Mouse (Mus musculus): ENCODE data around the gene Cd160.

Cd160 gene

DNA sequence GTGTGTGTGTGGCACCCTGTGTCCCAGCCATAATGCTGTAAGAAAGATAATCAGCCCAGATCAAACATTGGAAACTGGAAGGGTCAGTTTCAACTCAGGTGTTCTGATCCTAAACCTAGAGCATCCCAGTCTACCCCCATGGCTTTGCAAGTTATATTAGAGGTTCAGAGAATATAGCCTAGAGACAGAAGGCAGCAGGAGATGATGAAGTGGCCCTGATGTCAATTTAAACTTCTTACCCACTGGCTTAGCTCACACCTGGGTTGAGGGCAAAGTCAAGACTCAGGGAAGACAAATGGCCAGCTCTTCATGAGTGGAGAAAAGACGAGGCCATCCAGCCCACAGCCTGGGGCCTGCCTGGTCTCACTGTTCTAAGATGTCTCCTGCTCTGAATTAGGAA, at the start of gene Cd160, which contains the start of gene Pdzk1:
Cd160 (minus strand) TSS at position 368 of the 400 bp plus-strand sequence.
Pdzk1 (plus strand) TSS at position 301 of the 400 bp plus-strand sequence.
- DNase-seq = no peak

DNA sequence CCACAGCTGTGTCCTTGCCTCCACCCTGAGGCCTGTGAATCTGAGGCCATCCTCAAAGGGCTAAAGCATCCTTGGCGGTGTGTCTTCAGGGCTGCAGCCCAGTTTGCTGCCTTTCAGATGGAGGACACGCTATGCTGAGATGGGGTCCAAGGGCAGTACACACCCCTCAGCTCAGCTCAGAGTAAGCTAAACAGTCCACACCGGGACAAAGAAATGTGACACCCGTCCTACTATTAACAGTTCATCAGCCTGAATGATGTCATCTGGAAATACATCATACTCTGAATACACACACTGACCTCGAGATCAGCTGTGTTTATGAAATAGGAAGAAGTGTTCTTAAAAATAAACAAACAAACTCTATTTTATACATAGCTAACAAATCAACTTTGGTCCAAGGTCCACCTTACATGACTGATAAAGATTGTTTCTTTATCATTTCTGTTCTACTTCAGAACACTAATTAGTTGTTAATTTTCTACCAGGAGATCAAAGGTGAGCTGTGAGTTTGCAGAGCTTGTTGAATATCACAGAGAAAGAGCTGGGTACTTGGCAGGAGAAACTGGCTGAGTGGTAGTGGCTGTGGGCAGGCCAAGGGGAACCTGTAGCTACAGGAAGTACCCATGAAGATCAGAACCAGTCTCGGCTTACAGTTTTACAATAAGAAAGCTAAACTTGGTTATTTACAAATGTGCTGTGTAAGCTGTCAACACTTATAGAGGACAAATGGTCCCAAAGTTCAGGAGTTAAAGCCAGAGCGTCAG, 45.8 kb upstream of the Cd160 start:
- DNase-seq = no peak

DNA sequence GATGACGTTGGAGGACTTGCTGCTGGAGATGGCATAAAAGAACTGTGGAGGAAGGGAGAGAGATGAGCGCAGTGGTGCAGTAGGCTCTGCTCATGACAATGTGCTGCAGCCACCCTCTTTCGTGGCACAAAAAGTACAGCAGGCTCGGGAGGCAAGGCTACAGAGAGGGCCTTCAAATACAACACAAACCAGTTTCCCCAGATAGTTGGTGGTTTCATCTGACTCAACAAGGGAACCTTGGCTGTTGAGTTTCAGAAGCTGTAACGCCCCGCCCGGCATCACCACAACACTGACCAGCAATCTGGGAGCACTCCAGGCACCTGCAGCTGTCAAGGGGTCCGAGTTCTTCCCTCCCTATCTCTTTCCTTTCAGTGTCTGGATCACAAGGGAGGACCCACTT, 43.4 kb upstream of the Cd160 start:
- no peak for DNase-seq

GRCm38 (mm10) chr3:96871070-96871469, 41.9 kb upstream of the Cd160 start:
- DNase-seq = no peak

GRCm38 (mm10) chr3:96870270-96870669, 41.1 kb upstream of the Cd160 start:
- no peak for DNase-seq

DNA sequence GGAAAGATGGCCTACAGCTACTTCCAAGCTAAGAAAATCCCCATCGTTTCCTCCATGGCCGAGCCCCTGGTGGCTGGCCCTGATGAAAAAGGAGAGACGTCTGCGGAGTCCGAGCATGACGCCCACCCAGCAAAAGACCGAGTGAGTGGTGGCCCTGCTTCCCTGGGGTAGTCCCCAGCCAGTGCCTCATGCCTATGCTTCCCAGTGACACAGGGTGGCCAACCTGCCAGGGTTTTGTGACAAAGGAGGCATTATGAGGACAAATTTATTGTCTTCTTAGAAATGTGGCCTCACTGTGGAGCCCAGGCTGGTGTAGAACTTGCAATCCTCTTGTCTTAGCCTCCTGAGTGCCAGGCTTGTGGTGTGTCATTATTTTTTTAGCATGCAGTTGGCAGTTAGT, 39.9 kb upstream of the Cd160 start:
- DNase-seq = no peak

GRCm38 (mm10) chr3:96868566-96868965, 39.4 kb upstream of the Cd160 start:
- DNase-seq = no peak

DNA sequence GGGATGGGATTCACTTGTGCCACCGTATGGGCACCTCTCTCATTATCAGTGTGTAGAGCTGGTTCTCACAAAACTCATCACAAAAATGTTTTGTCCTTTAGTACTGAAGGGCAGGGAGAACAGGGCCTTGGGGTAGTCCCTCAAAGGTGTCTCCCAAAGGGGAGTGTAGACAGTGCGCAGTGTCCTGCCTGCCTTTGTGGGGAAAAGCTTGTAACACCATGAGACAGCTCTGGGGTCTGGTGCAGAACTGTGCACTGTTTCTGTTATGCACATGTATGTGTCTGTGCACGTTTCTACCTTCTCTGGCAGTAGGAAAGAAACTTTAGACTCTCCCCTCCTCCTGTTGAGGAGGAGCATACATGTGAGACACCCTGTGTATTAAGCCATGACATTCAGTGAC, 38.7 kb upstream of the Cd160 start:
- no peak for DNase-seq

- DNase-seq = no peak
Measured at GRCm38 (mm10) chr3:96860498-96860897, 31.3 kb upstream of the Cd160 start.

DNA sequence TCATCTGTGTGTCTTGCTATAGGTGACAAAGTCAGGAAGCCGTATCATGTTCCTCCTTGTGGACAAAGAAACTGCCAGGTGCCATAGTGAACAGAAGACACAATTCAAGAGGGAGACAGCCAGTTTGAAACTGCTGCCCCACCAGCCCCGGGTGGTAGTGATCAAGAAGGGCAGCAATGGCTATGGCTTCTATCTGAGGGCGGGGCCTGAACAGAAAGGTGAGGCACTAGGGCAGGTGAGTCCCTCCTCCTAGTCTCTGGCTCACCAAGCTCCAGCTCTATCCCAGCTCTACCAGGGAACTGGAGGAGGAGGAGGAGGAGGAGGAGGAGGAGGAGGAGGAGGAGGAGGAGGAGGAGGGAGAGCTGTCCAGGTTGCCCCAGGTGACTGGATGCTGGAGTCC, 26.7 kb upstream of the Cd160 start:
- DNase-seq = no peak

DNA sequence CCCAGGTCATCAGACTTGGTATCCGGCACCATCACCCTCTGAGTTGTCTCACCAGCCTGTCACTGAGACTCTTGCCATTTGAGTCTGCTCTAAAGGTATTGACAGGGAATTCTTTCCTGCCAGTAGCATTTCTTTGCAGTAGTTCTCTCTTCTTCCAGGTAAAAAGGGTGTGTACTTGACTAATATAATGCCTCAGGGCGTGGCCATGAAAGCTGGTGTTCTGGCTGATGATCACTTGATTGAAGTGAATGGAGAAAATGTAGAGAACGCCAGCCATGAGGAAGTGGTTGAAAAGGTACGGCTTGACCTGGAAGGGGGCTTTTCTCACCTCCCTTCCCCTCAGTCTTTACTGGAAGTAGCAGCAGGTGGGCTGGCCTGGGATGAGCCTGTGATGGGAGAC, 25.2 kb upstream of the Cd160 start:
- no peak for DNase-seq

- DNase-seq = no peak
Measured at GRCm38 (mm10) chr3:96852561-96852960, 23.4 kb upstream of the Cd160 start.

DNA sequence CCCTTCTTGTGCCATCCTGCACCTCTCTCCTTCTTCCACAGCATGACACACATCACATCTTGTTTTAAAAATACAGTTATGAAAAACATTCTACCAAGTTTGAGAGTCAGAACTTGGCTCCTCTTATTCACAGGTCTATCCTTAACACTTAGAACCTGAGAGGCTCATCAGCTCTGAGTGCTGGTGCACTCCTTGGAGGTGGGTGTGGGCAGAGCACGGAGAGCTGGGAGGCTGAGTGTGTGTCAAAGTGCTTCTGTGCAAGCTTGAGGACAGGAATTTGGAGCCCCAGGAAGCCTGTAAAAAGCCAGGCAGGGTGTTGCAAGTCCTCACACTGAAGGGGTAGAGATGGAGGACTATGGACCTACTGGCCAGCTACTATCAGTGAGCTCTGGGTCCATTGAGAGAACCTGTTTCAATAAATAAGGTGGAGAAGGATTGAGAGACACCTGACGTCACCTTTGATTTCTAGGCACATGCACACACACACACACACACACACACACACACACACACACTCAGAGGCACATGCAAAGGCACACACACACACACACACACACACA, 20.1 kb upstream of the Cd160 start:
- no peak for DNase-seq

DNA sequence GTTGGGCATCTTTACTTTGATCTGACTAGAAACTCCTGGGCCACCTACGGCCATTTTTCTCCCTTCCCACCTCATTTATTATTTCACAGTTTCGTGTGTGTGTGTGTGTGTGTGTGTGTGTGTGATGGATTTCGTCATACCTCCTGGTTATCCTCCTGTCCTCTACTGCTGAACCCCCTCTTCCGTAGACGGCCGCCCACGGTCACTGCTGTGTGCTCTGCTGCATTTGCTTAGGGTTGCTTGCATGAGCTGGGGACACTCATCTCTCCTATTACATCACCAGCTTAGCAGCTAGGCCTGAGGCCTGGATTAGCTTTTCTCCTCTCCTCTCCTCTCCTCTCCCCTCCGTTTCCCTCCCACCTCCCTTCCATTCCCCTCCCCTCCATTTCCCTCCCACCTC, 19.3 kb upstream of the Cd160 start:
- no peak for DNase-seq

- DNase-seq = no peak
Measured at GRCm38 (mm10) chr3:96847661-96848060, 18.5 kb upstream of the Cd160 start.

GRCm38 (mm10) chr3:96846985-96847384, 17.8 kb upstream of the Cd160 start:
- DNase-seq = no peak

DNA sequence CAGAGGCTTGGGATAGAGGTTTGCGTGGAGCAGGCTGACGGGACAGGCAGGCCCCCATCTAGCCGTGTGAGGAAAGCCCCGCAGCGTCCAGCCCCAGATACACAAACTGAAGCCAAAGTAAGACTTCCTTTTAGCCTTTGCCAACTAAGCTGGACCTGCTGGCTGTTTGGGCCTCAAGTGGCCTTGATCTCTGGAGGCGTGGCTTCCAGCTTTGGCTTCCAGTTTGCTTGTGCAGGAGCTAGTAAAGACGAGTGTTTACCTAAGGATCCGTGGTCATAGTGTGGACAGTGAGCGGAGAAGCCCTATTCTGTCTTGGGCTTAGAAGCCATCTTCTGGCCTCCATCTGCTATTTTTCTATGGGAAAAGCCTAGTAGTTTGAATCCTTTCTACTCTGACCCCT, 16.7 kb upstream of the Cd160 start:
- no peak for DNase-seq

- no peak for DNase-seq
Measured at GRCm38 (mm10) chr3:96845191-96845590, 16.0 kb upstream of the Cd160 start.

DNA sequence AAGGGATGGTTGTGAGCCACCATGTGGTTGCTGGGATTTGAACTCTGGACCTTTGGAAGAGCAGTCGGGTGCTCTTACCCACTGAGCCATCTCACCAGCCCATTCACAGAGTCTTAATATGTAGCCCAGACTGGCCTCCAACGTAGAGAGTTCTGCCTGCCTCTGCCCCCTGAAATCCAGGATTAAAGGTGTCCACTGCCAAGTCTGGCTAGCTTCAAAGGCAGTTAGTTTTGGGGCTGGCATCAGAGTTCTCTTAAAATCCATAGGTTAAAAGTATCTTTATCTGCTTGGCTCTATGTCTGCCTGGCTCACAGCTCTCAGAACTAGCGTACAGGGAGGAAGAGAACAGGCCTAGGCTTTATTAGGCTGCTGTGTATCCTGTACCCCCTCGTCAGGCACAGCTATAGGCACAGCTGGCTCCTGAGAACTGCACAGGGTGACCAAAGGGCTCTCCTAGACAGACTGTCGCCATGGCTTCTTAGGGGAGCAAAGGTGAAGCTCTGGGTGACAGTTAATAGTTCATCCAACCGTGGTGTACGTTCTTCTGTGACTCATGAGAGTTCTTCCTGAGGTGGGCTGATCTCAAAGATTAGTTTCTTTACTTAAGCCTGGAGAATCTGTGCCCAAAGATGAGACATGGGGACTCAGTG, 10.0 kb upstream of the Cd160 start:
- DNase-seq = no peak

GRCm38 (mm10) chr3:96836414-96836813, 7.3 kb upstream of the Cd160 start:
- DNase-seq = no peak

- DNase-seq = no peak
Measured at GRCm38 (mm10) chr3:96834587-96835348, 5.6 kb upstream of the Cd160 start.

GRCm38 (mm10) chr3:96832930-96833329, 3.8 kb upstream of the Cd160 start:
- no peak for DNase-seq

GRCm38 (mm10) chr3:96829856-96830255, 705 bp upstream of the Cd160 start:
- no peak for DNase-seq
